Mouse (Mus musculus) lung, embryonic 14.5 days (tissue): ENCODE data around the gene Cylc2. TPM values are rescaled to one million over a fixed set of nuclear protein-coding genes. Genes with fewer than 3 reads are reported as not detected.

Experiments used
- ATAC-seq: fragments of 200-750 bp; cut with Nextera tagmentation; 2 replicates; pipeline ENCODE4 v1.8.0; 2017; ENCODE audit warnings: mild to moderate bottlenecking, moderate TSS enrichment, moderate library complexity; ENCODE audit not compliant: insufficient read depth
- DNase-seq: peaks from one replicate; pipeline ENCODE4 v3.0.0-alpha.2; 2015
- H3K27ac ChIP-seq: fragments of 300-500 bp; sonication (generic); 2 replicates; pipeline ENCODE4 v1.5.1; 2014; ENCODE audit warnings: low read depth, mild to moderate bottlenecking, moderate library complexity
- H3K27me3 ChIP-seq: fragments of 300-500 bp; sonication (generic); 2 replicates; pipeline ENCODE4 v1.6.1; 2014; ENCODE audit warnings: low read length, control low read depth; ENCODE audit not compliant: insufficient read depth
- H3K36me3 ChIP-seq: fragments of 300-500 bp; sonication (generic); 2 replicates; pipeline ENCODE4 v1.6.1; 2014; ENCODE audit warnings: control low read depth; ENCODE audit not compliant: insufficient read depth
- H3K4me1 ChIP-seq: fragments of 300-500 bp; sonication (generic); 2 replicates; pipeline ENCODE4 v1.6.1; 2014; ENCODE audit warnings: antibody characterized with exemption, control low read depth; ENCODE audit not compliant: insufficient read depth
- H3K4me2 ChIP-seq: fragments of 300-500 bp; sonication (generic); 2 replicates; pipeline ENCODE4 v1.6.1; 2014; ENCODE audit warnings: mild to moderate bottlenecking
- H3K4me3 ChIP-seq: fragments of 300-500 bp; sonication (generic); 2 replicates; pipeline ENCODE4 v1.5.1; 2014; ENCODE audit warnings: low read depth, low read length
- H3K9ac ChIP-seq: fragments of 300-500 bp; sonication (generic); 2 replicates; pipeline ENCODE4 v1.6.1; 2014
- H3K9me3 ChIP-seq: fragments of 300-500 bp; sonication (generic); 2 replicates; pipeline ENCODE4 v1.6.1; 2016; ENCODE audit warnings: low read depth, low read length, control low read depth
- CTCF ChIP-seq: IDR thresholded peaks from 2 replicates; pipeline ENCODE4 v1.5.1; 2016; ENCODE audit warnings: antibody characterized with exemption, low read depth
- WGBS: fragments of 180-500 bp; shearing (Covaris S2); extraction: QIAGEN DNeasy Blood & Tissue Kit; methylation state at CpG from one replicate; pipeline ENCODE4 v1.1.7; 2014; 5-methylcytosine and 5-hydroxymethylcytosine counted together
- polyA plus RNA-seq: library from polyadenylated mRNA; unstranded; fragments of >200 nt; fragmentation: Nextera tagmentation; extraction: Ambion mirVana; gene quantifications from 2 replicates; pipeline ENCODE4 v1.2.1, GENCODE M21; 2014

The Cylc2 gene
- not detected in 2 replicates for polyA plus RNA-seq

GRCm38 (mm10) chr4:51216378-51216777 lies at the start of gene Cylc2:
TSS of gene Cylc2 (plus strand) at chr4:51216678.
- TF ChIP-seq CTCF = no peak
- no peaks in the 10 kb centered on the region for H3K36me3 ChIP-seq
- H3K4me3 ChIP-seq = no peak within 1 kb of the TSS
- H3K4me1 ChIP-seq = no peaks in the 10 kb centered on the region
- DNase-seq (no peak), ATAC-seq (no peak)
- H3K9ac ChIP-seq = no peak within 1 kb of the TSS
- H3K4me2 ChIP-seq = no peak within 1 kb of the TSS
- no peak within 1 kb of the TSS for H3K27ac ChIP-seq
- WGBS = 67% methylated on average over 1 of the region's 1 CpGs
- H3K9me3 ChIP-seq = no peaks in the 10 kb centered on the region
- no peaks in the 10 kb centered on the region for H3K27me3 ChIP-seq
